Mouse (Mus musculus) heart, adult 9 months (tissue): Measurements from ENCODE around the gene 5730409E04Rik.

Experiments used
- DNase-seq, 2 experiments: peaks; one replicate each; pipeline ENCODE4 v3.0.0; 2022; ENCODE audit warnings: low spot score in 2 of 2

Gene 5730409E04Rik

GRCm38 (mm10) chr4:126636330-126636729 is 26.7 kb downstream of the 5730409E04Rik start:
- DNase-seq: no peak

DNA sequence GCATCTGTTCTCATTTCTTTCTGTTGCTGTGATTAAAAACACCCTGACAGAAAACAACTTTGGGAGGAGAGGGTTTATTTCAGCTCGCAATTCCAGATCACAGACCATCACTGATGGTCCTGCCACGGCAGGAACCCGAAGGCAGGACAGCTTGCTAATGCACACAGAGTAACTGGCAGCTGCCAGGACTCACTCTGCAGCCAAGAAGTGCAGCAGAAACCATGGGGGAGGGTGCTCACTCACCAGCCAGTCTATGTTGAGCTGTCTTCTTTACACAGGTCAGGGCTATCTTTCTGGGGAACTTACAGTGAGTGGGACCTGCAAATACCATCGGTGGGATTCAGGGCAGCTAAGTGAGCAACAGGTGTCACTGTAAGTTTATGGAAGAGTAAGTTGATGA is 27.8 kb downstream of the 5730409E04Rik start:
- no peak for DNase-seq

DNA sequence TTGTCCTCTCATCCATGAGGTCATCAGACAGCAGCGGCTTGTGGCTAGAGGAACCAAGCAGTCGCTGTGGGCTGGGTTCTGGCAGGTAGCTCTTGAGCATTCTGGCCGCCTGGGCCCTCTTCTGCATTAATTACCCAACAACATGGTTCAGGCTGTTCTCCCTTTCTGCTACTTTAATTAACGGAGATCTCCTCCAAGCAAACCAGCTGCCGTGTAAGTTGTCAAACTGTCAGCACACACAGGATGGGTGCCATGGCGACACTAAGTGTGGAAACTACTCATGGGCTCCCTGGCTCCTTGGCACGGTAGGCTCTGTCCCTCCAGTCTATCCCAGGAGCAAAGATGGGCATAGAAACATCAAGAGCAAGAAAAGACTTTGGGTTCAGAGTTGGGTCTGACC is 29.7 kb downstream of the 5730409E04Rik start:
- no peak for DNase-seq

- DNase-seq: no peak
Observed at GRCm38 (mm10) chr4:126641901-126642300, 32.3 kb downstream of the 5730409E04Rik start.

- no peak for DNase-seq
Observed at GRCm38 (mm10) chr4:126643815-126644214, 34.2 kb downstream of the 5730409E04Rik start.

DNA sequence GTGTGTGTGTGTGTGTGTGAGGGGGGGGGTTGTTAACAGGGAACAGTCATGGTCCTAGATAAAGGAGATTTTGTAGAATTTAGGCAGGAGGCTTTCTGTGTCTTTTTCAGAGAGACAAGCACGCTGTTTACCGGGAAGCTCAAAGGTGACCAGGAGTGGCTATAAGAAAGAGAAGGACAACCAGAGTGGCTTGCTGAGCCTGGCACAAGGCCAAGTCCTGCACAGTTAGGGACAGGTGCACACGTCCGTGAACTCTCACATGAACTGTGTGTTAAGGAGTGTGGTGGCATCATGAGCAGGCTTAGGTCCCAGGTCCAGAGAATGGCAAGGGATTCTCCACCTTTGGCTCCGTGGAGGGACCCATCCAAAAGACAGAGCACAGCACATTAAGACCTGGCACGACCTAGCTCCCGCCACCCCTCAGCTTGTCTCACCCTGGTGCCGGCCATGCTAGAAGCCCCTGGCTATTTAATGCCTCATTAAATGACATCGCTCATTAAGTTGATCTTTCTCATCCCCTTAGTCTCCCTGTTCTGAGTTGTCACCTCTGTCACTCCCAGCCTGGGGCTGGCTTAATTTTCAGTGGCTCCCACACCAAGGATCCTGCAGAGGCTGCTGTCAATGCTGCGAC is 34.8 kb downstream of the 5730409E04Rik start:
- DNase-seq: no peak

DNA sequence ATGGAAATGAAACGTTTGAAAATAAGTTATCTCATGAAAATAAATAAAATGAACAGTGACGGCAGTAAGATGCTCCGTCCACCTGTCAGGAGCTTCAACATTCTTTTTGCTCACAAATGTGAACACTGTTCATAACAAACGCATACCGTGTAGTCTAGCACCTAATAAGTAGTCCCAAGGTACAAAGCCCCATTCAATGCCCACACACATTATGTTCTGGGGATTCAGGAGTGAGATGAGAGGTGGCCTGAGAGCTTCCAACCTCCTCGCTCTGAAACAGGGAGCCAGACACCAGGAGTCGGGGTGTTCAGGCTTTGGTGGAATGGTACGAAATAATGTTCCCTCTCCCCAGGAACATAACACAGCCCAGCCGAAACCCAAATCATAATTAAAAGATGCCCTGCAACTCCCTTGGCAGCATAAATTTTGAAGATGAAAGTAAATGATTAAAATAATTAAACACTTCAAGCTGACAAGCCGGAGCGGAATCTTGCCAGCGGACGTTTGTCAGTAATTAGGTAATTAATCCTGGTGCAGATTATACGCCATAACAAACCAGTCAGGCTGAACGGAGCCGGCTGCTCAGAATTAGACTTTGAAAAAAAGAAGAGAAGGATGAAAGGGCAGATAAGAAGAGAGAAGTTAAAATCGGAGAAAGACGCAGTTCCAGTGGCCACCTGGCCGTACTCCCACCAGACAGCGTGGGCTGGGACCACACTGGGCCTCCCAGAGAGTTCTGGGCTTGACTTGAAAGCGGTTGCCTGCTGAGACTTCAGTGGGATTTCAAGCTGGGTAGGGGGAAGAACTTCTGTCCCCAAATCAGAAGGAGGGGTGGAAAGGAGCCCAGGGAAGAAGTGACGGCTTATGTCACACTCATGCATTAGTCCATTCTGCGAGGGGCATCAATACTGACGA is 38.6 kb downstream of the 5730409E04Rik start:
- DNase-seq: no peak

- DNase-seq: no peak
Observed at GRCm38 (mm10) chr4:126653148-126653547, 43.5 kb downstream of the 5730409E04Rik start.

GRCm38 (mm10) chr4:126655356-126655755 is 45.7 kb downstream of the 5730409E04Rik start:
- no peak for DNase-seq

DNA sequence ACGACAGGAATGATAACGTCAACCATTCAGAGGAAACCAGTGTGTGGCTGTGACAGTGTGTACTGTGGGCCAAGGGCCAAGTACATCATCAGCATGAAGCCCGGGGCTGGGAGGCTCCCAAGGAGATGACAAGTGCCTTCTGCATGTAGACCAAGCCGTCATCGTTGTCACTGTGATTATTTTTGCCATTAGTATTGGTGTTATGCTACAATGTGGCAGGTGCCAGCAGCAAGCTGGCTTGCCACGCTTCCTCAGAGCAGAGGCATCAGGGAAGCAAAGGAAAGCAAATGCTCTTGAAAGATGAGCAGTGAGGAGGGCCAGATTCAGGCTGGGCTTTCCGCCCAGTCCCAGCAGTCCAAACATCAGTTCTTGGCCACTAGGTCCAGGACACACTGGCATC is 51.6 kb downstream of the 5730409E04Rik start:
- DNase-seq: no peak
